Mouse (Mus musculus) lung, embryonic 14.5 days (tissue): ENCODE data around the gene Parp6. TPM values are rescaled to one million over a fixed set of nuclear protein-coding genes. Genes with fewer than 3 reads are reported as not detected.
A peak's percentile ranks its signal among the peaks of the same experiment; 100 is the strongest.

Source experiments
- ATAC-seq: fragments of 200-750 bp; cut with Nextera tagmentation; 2 replicates; pipeline ENCODE4 v1.8.0; 2017; ENCODE audit warnings: mild to moderate bottlenecking, moderate TSS enrichment, moderate library complexity; ENCODE audit not compliant: insufficient read depth
- DNase-seq: peaks from one replicate; pipeline ENCODE4 v3.0.0-alpha.2; 2015
- H3K27ac ChIP-seq: fragments of 300-500 bp; sonication (generic); 2 replicates; pipeline ENCODE4 v1.5.1; 2014; ENCODE audit warnings: low read depth, mild to moderate bottlenecking, moderate library complexity
- H3K27me3 ChIP-seq: fragments of 300-500 bp; sonication (generic); 2 replicates; pipeline ENCODE4 v1.6.1; 2014; ENCODE audit warnings: low read length, control low read depth; ENCODE audit not compliant: insufficient read depth
- H3K36me3 ChIP-seq: fragments of 300-500 bp; sonication (generic); 2 replicates; pipeline ENCODE4 v1.6.1; 2014; ENCODE audit warnings: control low read depth; ENCODE audit not compliant: insufficient read depth
- H3K4me1 ChIP-seq: fragments of 300-500 bp; sonication (generic); 2 replicates; pipeline ENCODE4 v1.6.1; 2014; ENCODE audit warnings: antibody characterized with exemption, control low read depth; ENCODE audit not compliant: insufficient read depth
- H3K4me2 ChIP-seq: fragments of 300-500 bp; sonication (generic); 2 replicates; pipeline ENCODE4 v1.6.1; 2014; ENCODE audit warnings: mild to moderate bottlenecking
- H3K4me3 ChIP-seq: fragments of 300-500 bp; sonication (generic); 2 replicates; pipeline ENCODE4 v1.5.1; 2014; ENCODE audit warnings: low read depth, low read length
- H3K9ac ChIP-seq: fragments of 300-500 bp; sonication (generic); 2 replicates; pipeline ENCODE4 v1.6.1; 2014
- H3K9me3 ChIP-seq: fragments of 300-500 bp; sonication (generic); 2 replicates; pipeline ENCODE4 v1.6.1; 2016; ENCODE audit warnings: low read depth, low read length, control low read depth
- CTCF ChIP-seq: IDR thresholded peaks from 2 replicates; pipeline ENCODE4 v1.5.1; 2016; ENCODE audit warnings: antibody characterized with exemption, low read depth
- WGBS: fragments of 180-500 bp; shearing (Covaris S2); extraction: QIAGEN DNeasy Blood & Tissue Kit; methylation state at CpG from one replicate; pipeline ENCODE4 v1.1.7; 2014; 5-methylcytosine and 5-hydroxymethylcytosine counted together
- polyA plus RNA-seq: library from polyadenylated mRNA; unstranded; fragments of >200 nt; fragmentation: Nextera tagmentation; extraction: Ambion mirVana; gene quantifications from 2 replicates; pipeline ENCODE4 v1.2.1, GENCODE M21; 2014

Gene Parp6
- polyA plus RNA-seq, 1 experiment from 2014 or later: 22.0 TPM

GRCm38 (mm10) chr9:59684020-59684419, 66.9 kb downstream of the Parp6 start:
- Histone ChIP-seq H3K4me3 (no peak overlapping the region), H3K36me3 (peaks cover 8% of the 10 kb centered on the region), H3K4me2 (no peak overlapping the region), H3K9me3 (no peaks in the 10 kb centered on the region), H3K4me1 (no peaks in the 10 kb centered on the region), H3K27me3 (peaks cover 8% of the 10 kb centered on the region; the same call in 1 of the 2 replicates), H3K27ac (no peak overlapping the region), H3K9ac (no peak overlapping the region)
- 34% methylated on average over 2 of the region's 2 CpGs for WGBS
- ATAC-seq (no peak), DNase-seq (peak; percentile 34)
- TF ChIP-seq CTCF: no peak

- Histone ChIP-seq H3K36me3 (no peaks in the 10 kb centered on the region), H3K4me1 (peaks cover 7% of the 10 kb centered on the region), H3K27ac (no peak overlapping the region), H3K9me3 (no peaks in the 10 kb centered on the region), H3K9ac (no peak overlapping the region), H3K4me3 (no peak overlapping the region), H3K4me2 (no peak overlapping the region), H3K27me3 (no peaks in the 10 kb centered on the region)
- no peak for TF ChIP-seq CTCF
- ATAC-seq (no peak), DNase-seq (no peak)
- WGBS: 28% methylated on average over 6 of the region's 6 CpGs
Observed at GRCm38 (mm10) chr9:59687416-59688046, 70.4 kb downstream of the Parp6 start.

GRCm38 (mm10) chr9:59691635-59692094, 74.6 kb downstream of the Parp6 start:
- Histone ChIP-seq H3K4me3 (peak overlapping the region; percentile 25), H3K4me1 (peaks cover 7% of the 10 kb centered on the region), H3K27ac (peak overlapping the region; percentile 71), H3K27me3 (no peaks in the 10 kb centered on the region), H3K4me2 (peak overlapping the region; percentile 65), H3K9ac (peak overlapping the region; percentile 44), H3K36me3 (no peaks in the 10 kb centered on the region), H3K9me3 (no peaks in the 10 kb centered on the region)
- ATAC-seq: peak; percentile 82
- 3% methylated on average over 23 of the region's 23 CpGs for WGBS
- peak; percentile 85 for DNase-seq
- TF ChIP-seq CTCF: no peak

GRCm38 (mm10) chr9:59692145-59692544, 75.1 kb downstream of the Parp6 start:
- peak overlapping the region; percentile 65 for H3K4me2 ChIP-seq
- no peaks in the 10 kb centered on the region for H3K27me3 ChIP-seq
- H3K27ac ChIP-seq: peak overlapping the region; percentile 71
- peak overlapping the region; percentile 44 for H3K9ac ChIP-seq
- peak; percentile 60 for ATAC-seq
- no peak for TF ChIP-seq CTCF
- WGBS: 40% methylated on average over 9 of the region's 9 CpGs
- peak; percentile 51 for DNase-seq
- no peaks in the 10 kb centered on the region for H3K9me3 ChIP-seq
- H3K4me1 ChIP-seq: peaks cover 7% of the 10 kb centered on the region
- H3K36me3 ChIP-seq: no peaks in the 10 kb centered on the region
- peak overlapping the region; percentile 25 for H3K4me3 ChIP-seq

- DNase-seq: no peak
- Histone ChIP-seq H3K27me3 (no peaks in the 10 kb centered on the region), H3K36me3 (no peaks in the 10 kb centered on the region), H3K4me2 (no peak overlapping the region), H3K27ac (peak overlapping the region; percentile 22; the same call in 1 of the 2 replicates), H3K4me1 (peaks cover 7% of the 10 kb centered on the region), H3K9ac (no peak overlapping the region), H3K4me3 (no peak overlapping the region), H3K9me3 (no peaks in the 10 kb centered on the region)
- no peak for ATAC-seq
- no peak for TF ChIP-seq CTCF
- 34% methylated on average over 16 of the region's 16 CpGs for WGBS
Observed at GRCm38 (mm10) chr9:59694571-59695450, 77.7 kb downstream of the Parp6 start.

GRCm38 (mm10) chr9:59695451-59695813, 78.3 kb downstream of the Parp6 start:
- H3K4me1 ChIP-seq: peaks cover 7% of the 10 kb centered on the region
- TF ChIP-seq CTCF: no peak
- no peaks in the 10 kb centered on the region for H3K27me3 ChIP-seq
- peak overlapping the region; percentile 22; the same call in 1 of the 2 replicates for H3K27ac ChIP-seq
- DNase-seq (no peak), ATAC-seq (no peak)
- H3K4me2 ChIP-seq: no peak overlapping the region
- no peak overlapping the region for H3K9ac ChIP-seq
- H3K4me3 ChIP-seq: no peak overlapping the region
- H3K9me3 ChIP-seq: no peaks in the 10 kb centered on the region
- 24% methylated on average over 3 of the region's 3 CpGs for WGBS
- no peaks in the 10 kb centered on the region for H3K36me3 ChIP-seq

- WGBS: 61% methylated on average over 3 of the region's 3 CpGs
- H3K9ac ChIP-seq: no peak overlapping the region
- peak; percentile 41; the same call in 1 of the 2 replicates for ATAC-seq
- no peaks in the 10 kb centered on the region for H3K9me3 ChIP-seq
- no peaks in the 10 kb centered on the region for H3K27me3 ChIP-seq
- H3K4me1 ChIP-seq: peaks cover 7% of the 10 kb centered on the region
- no peak for TF ChIP-seq CTCF
- no peak overlapping the region for H3K4me2 ChIP-seq
- H3K27ac ChIP-seq: no peak overlapping the region
- peak; percentile 36 for DNase-seq
- H3K36me3 ChIP-seq: no peaks in the 10 kb centered on the region
- no peak overlapping the region for H3K4me3 ChIP-seq
Observed at GRCm38 (mm10) chr9:59696381-59696780, 79.3 kb downstream of the Parp6 start.

Other genes with a start within 250 kb of the Parp6 start
- 17.8 and 20.2 TPM in 2 replicates for gene Arih1, start 130.7 kb upstream of the Parp6 start, polyA plus RNA-seq
- gene Hexa, start 77.7 kb upstream of the Parp6 start, polyA plus RNA-seq: 67.3 and 68.2 TPM in 2 replicates
- 0.18 TPM in 1 of 2 replicates, not detected in the other for gene Tmem202, start 77.4 kb upstream of the Parp6 start, polyA plus RNA-seq
- gene Celf6, start 39.4 kb upstream of the Parp6 start, polyA plus RNA-seq: 0.41 and 0.45 TPM in 2 replicates
- 1,391 and 1,486 TPM in 2 replicates for gene Pkm, start 39.1 kb downstream of the Parp6 start, polyA plus RNA-seq
- gene Gramd2, start 62.9 kb downstream of the Parp6 start, polyA plus RNA-seq: 3.1 and 4.6 TPM in 2 replicates
- 11.0 and 11.4 TPM in 2 replicates for gene Senp8, start 133.4 kb downstream of the Parp6 start, polyA plus RNA-seq
- 17.6 and 18.8 TPM in 2 replicates for gene Myo9a, start 133.6 kb downstream of the Parp6 start, polyA plus RNA-seq